Mouse (Mus musculus) brown adipose tissue, adult 24 weeks (tissue): ENCODE data around the gene Ephb4. TPM values are rescaled to one million over a fixed set of nuclear protein-coding genes. Genes with fewer than 3 reads are reported as not detected.
A peak's percentile ranks its signal among the peaks of the same experiment; 100 is the strongest.

Experiments used
- H3K27ac ChIP-seq: fragments of 200-500 bp; replicated peaks from 2 replicates; pipeline ENCODE4 v1.5.1; 2012; ENCODE audit warnings: low read depth, mild to moderate bottlenecking, low read length
- H3K4me1 ChIP-seq: fragments of 200-500 bp; 2 replicates; pipeline ENCODE4 v1.6.1; 2012; ENCODE audit warnings: low read length, mixed read lengths; ENCODE audit not compliant: control insufficient read depth, insufficient read depth, insufficient read length
- H3K4me3 ChIP-seq: fragments of 200-500 bp; 2 replicates; pipeline ENCODE4 v1.5.1; 2012; ENCODE audit warnings: low read depth, mild to moderate bottlenecking, low read length, moderate library complexity; ENCODE audit not compliant: insufficient read depth
- polyA plus RNA-seq: library from polyadenylated mRNA; stranded (reverse); fragments of >200 nt; gene quantifications from 2 replicates; pipeline ENCODE4 v1.2.4, GENCODE M21; 2012; ENCODE audit not compliant: missing spikeins, insufficient read depth, insufficient read length

Gene Ephb4
- polyA plus RNA-seq, 1 experiment = 10.4 TPM

DNA sequence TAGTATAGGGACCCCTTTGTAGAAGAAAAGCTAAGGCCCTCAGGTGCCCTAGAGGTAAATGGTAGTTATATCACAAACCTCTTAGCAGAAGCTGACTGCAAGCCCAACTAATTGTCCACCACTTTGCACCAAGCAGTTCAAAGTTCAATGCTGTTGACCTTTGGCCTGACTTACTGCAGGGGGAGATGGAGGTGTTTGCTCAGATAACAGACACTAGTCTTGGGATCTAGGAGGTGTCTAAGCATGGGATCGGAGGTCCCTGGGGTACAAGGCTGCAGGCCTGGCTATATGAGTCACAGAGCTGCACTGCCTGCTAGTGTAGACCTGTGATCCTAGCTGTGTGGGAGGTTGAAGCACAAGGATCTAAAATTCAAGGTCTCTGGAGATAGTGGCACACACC lies 31.3 kb upstream of the Ephb4 start:
- no peak overlapping the region for H3K27ac ChIP-seq
- no peaks in the 10 kb centered on the region for H3K4me1 ChIP-seq
- no peak overlapping the region for H3K4me3 ChIP-seq

DNA sequence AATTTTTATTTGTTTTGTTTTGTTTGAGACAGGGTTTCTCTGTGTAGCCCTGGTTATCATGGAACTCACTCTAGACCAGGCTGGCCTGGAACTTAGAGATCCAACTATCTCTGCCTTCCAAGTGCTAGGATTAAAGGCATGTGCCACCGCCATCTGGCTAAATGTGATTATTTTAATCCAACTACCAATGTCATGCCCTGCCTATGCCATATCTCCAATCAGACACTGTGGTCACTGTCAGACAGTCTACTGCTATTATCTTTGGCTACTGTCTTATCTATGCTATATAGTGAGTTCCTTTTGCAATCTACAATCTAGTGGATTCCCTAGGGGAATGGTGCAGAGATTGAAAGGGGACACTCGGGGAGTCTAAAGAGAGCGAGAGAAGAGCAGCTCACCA lies 28.9 kb upstream of the Ephb4 start:
- H3K27ac ChIP-seq = no peak overlapping the region
- no peak overlapping the region for H3K4me3 ChIP-seq
- H3K4me1 ChIP-seq = no peaks in the 10 kb centered on the region

DNA sequence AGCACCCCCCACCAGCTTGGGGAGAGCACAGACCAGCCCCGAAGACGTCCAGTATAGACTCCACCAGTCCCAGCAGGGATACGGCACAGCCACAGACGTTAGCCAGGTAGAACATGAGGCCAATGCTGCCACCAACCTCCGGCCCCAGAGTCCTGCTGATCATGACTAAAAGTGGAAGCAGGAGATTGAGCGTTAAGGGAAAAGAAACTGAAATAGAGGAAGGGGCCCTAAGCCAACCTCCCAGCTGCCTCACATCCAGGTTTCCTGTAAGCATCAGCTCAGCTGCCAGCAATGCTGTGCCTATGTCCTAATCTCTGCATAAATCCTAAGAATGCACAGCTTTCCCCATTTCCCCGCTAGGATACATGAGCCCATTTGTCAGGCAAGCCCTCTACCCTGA lies 19.0 kb upstream of the Ephb4 start:
- no peaks in the 10 kb centered on the region for H3K4me1 ChIP-seq
- no peak overlapping the region for H3K4me3 ChIP-seq
- H3K27ac ChIP-seq = no peak overlapping the region

DNA sequence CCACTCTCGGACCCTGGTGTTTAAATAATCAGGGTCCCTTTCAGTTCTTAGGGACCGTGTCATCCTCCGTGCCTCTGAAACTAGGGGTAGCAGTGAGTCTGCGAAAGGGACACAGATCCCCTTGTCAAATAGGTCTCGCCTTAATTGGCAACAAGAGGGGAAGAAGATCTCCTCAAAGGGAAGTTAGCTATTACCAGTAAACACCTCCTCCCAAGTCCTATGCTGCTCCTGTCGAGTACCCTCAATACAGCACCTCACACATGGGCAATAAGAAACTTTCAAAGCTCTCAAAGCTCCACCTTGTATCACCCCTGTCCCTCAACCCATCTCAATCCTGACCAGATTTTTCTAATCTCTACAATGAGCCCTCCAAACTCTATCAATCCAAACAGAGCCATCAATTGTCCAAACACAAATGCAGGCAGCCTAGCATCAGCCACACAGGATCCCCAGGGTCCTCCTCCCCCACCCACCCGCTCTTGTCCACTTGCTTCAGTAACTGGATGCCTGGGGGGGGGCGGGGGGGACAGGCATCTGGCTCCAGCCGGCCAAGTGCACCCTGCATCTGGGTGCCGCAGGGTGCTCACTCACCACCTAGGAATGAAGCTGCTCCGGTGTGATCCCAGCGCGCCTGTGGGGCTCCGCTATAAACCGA lies 16.9 kb upstream of the Ephb4 start:
- Histone ChIP-seq H3K27ac (no peak overlapping the region), H3K4me3 (peak overlapping the region; percentile 50), H3K4me1 (peaks cover 6% of the 10 kb centered on the region; the same call in 1 of the 2 replicates)

DNA sequence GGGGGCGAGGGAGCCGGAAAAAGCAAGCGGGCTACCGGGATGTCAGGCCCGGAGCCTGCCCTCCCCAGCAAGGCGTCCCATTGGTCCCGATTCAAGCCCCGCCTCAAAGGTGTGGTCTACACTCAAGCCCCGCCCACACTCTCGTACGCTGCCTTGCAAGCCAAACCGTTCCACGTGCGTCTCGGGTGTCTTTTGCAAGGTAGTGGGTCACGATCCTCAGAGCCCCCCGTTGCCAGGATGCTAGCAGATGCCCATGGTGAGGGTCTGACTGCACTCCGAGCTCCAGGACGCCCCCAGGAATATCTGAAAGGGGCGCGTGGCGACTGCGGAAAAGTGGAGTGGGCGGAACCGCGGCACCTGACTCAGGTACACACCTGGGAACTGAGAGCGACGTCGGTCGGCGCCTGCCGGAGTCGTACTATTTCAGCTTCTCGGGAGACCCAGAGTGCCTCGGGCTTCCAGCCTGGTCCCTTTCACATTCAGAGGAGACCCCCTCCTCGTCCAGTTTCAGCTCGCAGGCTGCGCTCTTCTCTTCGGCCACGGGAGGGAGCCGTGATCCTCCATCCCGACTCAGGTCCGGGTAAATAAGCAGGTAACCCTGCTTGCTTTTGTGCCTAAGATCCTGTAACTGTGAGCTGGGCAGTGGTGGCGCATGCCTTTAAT lies 16.3 kb upstream of the Ephb4 start, which contains the start of gene Slc12a9:
Slc12a9 (minus strand) TSS at position 86 of the 663 bp plus-strand sequence.
- Histone ChIP-seq H3K4me3 (peak within 1 kb of the TSS; percentile 50), H3K27ac (no peak within 1 kb of the TSS), H3K4me1 (peaks cover 6% of the 10 kb centered on the region; the same call in 1 of the 2 replicates)

DNA sequence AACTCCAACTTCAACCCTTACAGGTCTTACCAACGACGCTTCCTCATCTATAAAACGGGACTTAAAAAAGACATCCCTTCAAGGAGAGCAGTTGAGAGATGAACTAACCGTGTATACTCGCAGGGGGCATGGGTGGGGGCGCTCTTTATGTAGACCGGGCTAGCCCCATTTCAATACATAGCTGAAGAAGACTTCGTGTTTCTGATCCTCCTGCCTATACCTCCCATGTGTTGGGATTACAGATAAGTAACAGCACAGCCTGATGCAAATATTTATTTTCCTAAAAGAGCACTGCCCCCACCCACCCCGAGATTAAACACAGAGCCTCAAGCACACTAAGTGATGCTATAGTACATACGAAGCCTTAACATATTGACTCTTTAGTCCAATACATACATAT lies 15.6 kb upstream of the Ephb4 start:
- no peak overlapping the region for H3K4me3 ChIP-seq
- H3K4me1 ChIP-seq = peaks cover 6% of the 10 kb centered on the region; the same call in 1 of the 2 replicates
- no peak overlapping the region for H3K27ac ChIP-seq

DNA sequence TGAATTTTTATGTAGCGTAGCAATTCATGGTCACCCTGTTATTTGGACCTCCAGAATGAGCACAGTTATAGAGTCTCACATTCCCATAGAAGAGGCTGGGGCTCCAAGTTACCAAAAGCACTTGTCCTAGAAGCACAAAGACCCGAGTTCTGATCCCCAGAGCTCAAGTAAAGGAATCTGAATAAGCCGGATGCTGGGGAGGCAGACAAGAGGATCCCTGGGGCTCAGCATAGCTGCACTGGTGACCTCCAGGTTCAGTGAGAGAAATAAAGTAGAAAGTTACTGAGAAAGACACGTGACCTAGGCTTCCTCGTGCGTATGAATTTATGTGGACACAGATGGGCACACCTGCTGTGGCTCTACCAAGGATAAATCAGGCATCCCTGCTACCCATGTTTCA lies 14.8 kb upstream of the Ephb4 start:
- Histone ChIP-seq H3K4me3 (no peak overlapping the region), H3K27ac (no peak overlapping the region)

DNA sequence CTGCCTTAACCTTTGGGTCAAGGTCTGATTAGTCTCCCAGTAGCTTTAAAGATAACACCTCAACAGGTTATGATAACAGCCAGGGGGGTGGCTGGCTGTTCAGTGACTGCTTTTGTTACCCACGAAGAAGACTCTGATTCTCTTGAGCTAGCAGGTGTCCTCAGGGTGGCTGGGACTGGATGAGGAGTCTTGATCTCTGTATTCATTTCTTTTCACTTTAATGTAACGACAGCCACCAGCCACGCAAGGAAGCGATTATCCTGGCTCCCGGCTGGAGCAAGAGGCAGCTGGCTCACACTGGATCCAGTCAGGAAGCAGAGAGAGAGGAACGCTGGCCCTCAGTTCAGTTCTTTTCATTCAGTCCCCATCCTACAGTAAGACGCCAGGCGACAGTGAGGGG lies 12.7 kb upstream of the Ephb4 start:
- Histone ChIP-seq H3K4me1 (peaks cover 13% of the 10 kb centered on the region), H3K27ac (no peak overlapping the region)

More for the DNA sequence above, 14.8 kb upstream of the Ephb4 start:
- peaks cover 6% of the 10 kb centered on the region for H3K4me1 ChIP-seq

DNA sequence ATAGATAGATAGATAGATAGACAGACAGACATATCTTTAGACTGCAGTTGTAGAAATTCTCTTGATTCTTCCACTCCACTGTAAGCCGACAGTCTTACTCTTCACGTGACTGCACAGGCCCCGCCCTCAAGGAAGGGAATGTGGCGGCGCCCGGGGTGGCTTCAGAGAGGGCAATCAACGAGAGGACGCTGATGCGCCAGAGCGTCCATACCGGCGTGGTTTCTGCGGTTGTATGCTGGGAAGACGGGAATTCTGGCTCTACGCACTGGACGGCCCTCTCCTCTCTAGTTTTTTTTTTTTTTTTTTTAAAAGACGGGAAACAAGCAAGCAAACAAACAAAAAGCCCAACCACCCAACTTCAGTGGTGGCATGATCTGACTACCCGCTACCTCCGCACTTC lies 11.7 kb upstream of the Ephb4 start:
- H3K4me1 ChIP-seq = peaks cover 13% of the 10 kb centered on the region
- peak overlapping the region; percentile 64 for H3K4me3 ChIP-seq
- peak overlapping the region; percentile 96 for H3K27ac ChIP-seq

More for the DNA sequence above, 12.7 kb upstream of the Ephb4 start:
- no peak overlapping the region; the same call in 1 of the 2 replicates for H3K4me3 ChIP-seq

DNA sequence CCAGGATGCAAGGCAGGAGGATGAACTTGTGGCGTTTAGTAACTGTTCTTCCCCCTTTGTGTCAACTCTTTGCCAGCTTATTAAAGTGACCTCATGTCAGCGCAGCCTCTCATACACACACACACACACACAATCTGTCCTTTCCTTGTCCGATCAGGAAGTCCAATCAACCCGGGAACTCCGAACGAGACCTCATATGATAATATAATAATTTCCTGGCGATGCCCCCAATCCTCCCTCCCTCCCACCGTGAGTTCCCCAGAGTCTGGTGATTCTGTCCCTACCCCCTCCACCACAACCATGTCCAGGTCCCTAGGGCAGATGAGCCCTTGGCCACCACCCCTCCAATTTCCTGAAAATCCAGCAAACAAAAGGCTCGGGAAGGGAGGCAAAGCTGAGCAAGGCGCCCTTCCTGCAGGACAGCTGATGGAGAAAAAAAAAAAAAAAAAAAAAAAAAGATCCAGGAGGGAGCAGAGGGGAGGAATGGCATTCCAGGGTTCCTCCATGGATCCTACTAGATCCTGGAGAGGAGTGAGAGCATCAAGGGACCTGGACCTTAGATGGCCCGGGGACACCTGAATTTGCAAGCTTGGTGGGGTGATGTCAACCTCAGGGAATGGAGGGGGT lies 11.1 kb upstream of the Ephb4 start:
- H3K4me1 ChIP-seq = peaks cover 13% of the 10 kb centered on the region
- peak overlapping the region; percentile 64 for H3K4me3 ChIP-seq
- peak overlapping the region; percentile 96 for H3K27ac ChIP-seq

DNA sequence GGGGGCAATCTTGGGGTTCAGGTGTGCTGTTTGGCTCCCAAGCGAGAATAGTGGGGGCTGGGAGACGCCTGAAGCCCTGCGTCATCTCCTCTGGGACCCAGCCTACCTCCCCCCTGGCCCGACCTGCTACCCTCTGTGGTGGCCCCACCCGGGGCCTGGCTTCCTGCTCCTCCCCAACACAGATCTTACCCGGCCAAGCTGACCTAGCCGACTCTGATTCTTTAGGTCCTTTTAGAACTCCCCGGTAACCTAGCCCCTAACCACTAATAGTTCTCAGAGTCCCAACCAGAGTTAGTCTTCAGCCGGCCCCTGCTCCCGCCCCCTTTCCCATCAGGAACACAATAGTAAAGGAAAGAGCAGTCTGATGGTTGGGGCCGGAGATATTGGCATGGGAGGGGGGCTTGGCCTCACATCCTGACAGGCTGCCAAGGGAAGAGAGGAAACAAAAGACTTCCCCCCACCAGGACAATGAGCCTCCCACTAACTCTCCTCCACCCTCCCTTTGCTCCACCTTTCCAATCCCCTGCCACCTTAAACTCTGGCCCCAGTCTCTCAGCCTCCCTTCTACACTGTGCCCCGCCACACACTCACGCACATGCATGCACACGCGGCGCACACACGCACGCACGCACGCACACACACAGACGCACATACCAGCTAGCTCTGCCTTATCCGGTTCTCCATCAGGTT lies 10.5 kb upstream of the Ephb4 start:
- peak overlapping the region; percentile 96 for H3K27ac ChIP-seq
- H3K4me1 ChIP-seq = peaks cover 13% of the 10 kb centered on the region
- peak overlapping the region; percentile 64 for H3K4me3 ChIP-seq

DNA sequence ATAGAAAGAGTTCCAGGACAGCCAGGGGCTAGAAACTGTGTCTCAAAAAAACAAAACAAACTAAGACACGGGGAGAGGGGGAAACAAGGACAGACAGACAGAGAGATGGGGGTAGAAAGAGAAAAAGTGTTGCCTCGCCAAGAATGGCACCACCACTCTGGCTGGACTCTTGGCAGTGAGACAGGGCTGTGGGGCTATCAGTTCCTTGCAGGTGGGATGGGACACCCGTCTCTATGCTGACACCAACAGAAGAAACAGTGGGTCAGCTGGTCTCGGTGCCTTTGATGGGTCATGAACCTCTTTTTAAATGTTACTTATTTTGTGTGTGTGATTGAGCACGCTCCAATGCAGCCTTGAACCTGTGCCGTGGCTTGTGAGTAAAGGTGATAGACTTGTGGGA lies 9.7 kb upstream of the Ephb4 start:
- Histone ChIP-seq H3K27ac (peak overlapping the region; percentile 96), H3K4me3 (no peak overlapping the region), H3K4me1 (peaks cover 13% of the 10 kb centered on the region)

DNA sequence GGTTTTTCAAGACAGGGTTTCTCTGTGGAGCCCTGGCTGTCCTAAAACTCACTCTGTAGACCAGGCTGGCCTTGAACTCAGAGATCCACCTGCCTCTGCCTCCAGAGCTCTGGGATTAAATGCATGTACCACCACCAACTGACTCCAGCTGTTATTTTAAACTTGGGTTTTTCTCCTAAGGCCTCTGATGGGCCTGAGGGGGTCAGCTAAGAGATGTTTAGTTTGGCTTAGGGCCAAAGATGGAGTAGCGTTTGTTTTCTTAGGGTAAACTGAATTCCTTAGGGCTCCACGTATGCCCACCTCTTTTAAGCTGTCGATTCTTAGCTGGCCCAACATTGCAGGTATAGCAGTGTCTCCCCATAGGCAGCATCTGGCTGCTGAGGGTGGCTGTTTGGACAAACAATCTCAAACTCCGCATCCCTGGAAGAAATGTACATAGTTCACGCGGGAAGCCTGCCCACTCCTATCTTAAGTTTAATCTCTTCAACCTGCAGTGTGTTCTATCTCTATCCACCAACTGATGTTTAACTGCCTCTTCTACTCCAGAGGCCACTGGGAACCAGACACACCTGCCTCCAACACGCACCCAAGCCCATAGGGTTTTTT lies 7.4 kb upstream of the Ephb4 start:
- H3K27ac ChIP-seq = no peak overlapping the region
- H3K4me3 ChIP-seq = no peak overlapping the region
- peaks cover 13% of the 10 kb centered on the region for H3K4me1 ChIP-seq

DNA sequence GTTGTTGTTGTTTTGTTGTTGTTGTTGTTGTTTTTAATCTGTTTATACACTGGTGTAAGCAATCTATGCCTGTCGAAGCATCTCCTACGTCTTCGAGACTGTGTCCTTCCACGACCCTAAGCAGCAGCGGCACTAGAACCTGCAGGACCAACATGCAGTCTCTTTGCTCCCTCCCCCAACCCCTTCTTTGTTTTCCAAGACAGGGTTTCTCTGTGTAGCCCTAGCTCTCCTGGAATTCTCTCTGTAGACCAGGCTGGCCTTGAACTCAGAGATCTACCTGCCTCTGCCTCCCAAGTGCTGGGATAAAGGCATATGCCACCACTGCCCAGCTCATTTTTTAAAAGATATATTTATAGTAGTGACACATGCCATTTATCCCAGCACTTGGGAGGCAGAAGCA lies 6.5 kb upstream of the Ephb4 start:
- no peak overlapping the region for H3K27ac ChIP-seq
- H3K4me1 ChIP-seq = peaks cover 8% of the 10 kb centered on the region

DNA sequence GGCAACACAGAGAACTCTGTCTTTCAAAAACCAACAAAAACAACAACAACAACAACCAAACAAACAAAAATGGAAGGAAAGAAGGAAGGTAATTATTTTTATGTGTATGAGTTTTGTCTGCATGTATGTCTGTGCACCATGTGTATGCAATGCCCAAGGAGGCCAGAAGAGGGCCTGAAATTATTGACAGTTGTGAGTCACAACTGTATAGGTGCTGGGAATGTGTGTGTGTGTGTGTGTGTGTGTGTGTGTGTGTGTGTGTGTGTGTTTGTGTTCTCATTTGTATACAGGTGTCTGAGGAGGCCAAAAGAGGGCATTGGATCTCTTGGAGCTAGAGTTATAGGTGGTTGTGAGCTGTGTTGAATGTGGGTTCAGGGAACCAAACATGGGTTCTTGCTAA lies 6.0 kb upstream of the Ephb4 start:
- Histone ChIP-seq H3K4me1 (peaks cover 8% of the 10 kb centered on the region), H3K4me3 (no peak overlapping the region), H3K27ac (no peak overlapping the region)

More for the DNA sequence above, 6.5 kb upstream of the Ephb4 start:
- H3K4me3 ChIP-seq = no peak overlapping the region
